Mouse (Mus musculus): Measurements from ENCODE around the gene Tango6.

- no peak for TF ChIP-seq CTCF (conservative IDR thresholded peaks at IDR 0.05 in 1 of 2, IDR thresholded peaks at IDR 0.05 in 1 of 2; ENCODE audit: low read depth in 2 of 2, low read length in 2 of 2)
- no peak; the same call in 1 of the 2 replicates for TF ChIP-seq SIN3A (IDR thresholded peaks at IDR 0.05; ENCODE audit: low read length)
- no peak for TF ChIP-seq POLR2A (IDR thresholded peaks at IDR 0.05; ENCODE audit: low read depth, low read length)
- peak; percentile 96 for TF ChIP-seq EP300 (IDR thresholded peaks at IDR 0.05; ENCODE audit: low read length)
- TF ChIP-seq HCFC1 (IDR thresholded peaks at IDR 0.05; ENCODE audit: low read depth, low read length): no peak
- no peak for TF ChIP-seq NRF1 (IDR thresholded peaks at IDR 0.05; ENCODE audit: low read depth, low read length)
- TF ChIP-seq MYC (IDR thresholded peaks at IDR 0.05; ENCODE audit: low read depth, low read length): peak; percentile 67; the same call in 1 of the 2 replicates
- TF ChIP-seq TBP (conservative IDR thresholded peaks at IDR 0.05; ENCODE audit: low read depth, low read length): no peak; the same call in 1 of the 2 replicates
- no peak for TF ChIP-seq ZNF384 (IDR thresholded peaks at IDR 0.05; ENCODE audit: low read depth, low read length)
- TF ChIP-seq ZKSCAN1 (IDR thresholded peaks at IDR 0.05; ENCODE audit: borderline replicate concordance, low read depth, low read length): no peak
Measured at GRCm38 (mm10) chr8:106794820-106795219, 112.0 kb downstream of the Tango6 start.

Measured in CH12.LX (cell line).